Mouse (Mus musculus) midbrain, embryonic 16.5 days (tissue): ENCODE data around the gene Cnnm2. TPM values are rescaled to one million over a fixed set of nuclear protein-coding genes. Genes with fewer than 3 reads are reported as not detected.

Experiments used
- ATAC-seq: fragments of 200-750 bp; cut with Nextera tagmentation; 2 replicates; pipeline ENCODE4 v1.8.0; 2017; ENCODE audit warnings: moderate TSS enrichment
- H3K27ac ChIP-seq: fragments of 300-500 bp; sonication (generic); 2 replicates; pipeline ENCODE4 v1.5.1; 2014; ENCODE audit warnings: mild to moderate bottlenecking, low read length, mixed read lengths
- H3K27me3 ChIP-seq: fragments of 300-500 bp; sonication (generic); 2 replicates; pipeline ENCODE4 v1.6.1; 2014; ENCODE audit warnings: low read depth, low read length, mixed read lengths; ENCODE audit not compliant: control insufficient read depth, insufficient read depth
- H3K36me3 ChIP-seq: fragments of 300-500 bp; sonication (generic); 2 replicates; pipeline ENCODE4 v1.6.1; 2014; ENCODE audit warnings: mild to moderate bottlenecking, low read length, moderate library complexity, mixed read lengths; ENCODE audit not compliant: control insufficient read depth, insufficient read depth
- H3K4me1 ChIP-seq: fragments of 300-500 bp; sonication (generic); 2 replicates; pipeline ENCODE4 v1.6.1; 2014; ENCODE audit warnings: mild to moderate bottlenecking, low read length, mixed read lengths; ENCODE audit not compliant: control insufficient read depth, insufficient read depth
- H3K4me2 ChIP-seq: fragments of 300-500 bp; sonication (generic); 2 replicates; pipeline ENCODE4 v1.6.1; 2014; ENCODE audit warnings: mild to moderate bottlenecking, low read length, mixed read lengths
- H3K4me3 ChIP-seq: fragments of 300-500 bp; sonication (generic); 2 replicates; pipeline ENCODE4 v1.5.1; 2014; ENCODE audit warnings: low read depth, mild to moderate bottlenecking, low read length, moderate library complexity, mixed read lengths
- H3K9ac ChIP-seq: fragments of 300-500 bp; sonication (generic); 2 replicates; pipeline ENCODE4 v1.6.1; 2014; ENCODE audit warnings: low read depth, low read length, mixed read lengths
- H3K9me3 ChIP-seq: fragments of 300-500 bp; sonication (generic); replicated peaks from 2 replicates; pipeline ENCODE4 v1.6.1; 2014; ENCODE audit warnings: mild to moderate bottlenecking, low read length, mixed read lengths; ENCODE audit not compliant: control insufficient read depth, poor library complexity, severe bottlenecking
- WGBS: fragments of 180-500 bp; shearing (Covaris S2); extraction: QIAGEN DNeasy Blood & Tissue Kit; methylation state at CpG from one replicate; pipeline ENCODE4 v1.1.7; 2014; 5-methylcytosine and 5-hydroxymethylcytosine counted together
- polyA plus RNA-seq: library from polyadenylated mRNA; unstranded; fragments of >200 nt; fragmentation: Nextera tagmentation; extraction: Ambion mirVana; gene quantifications from 2 replicates; pipeline ENCODE4 v1.2.1, GENCODE M21; 2015

Cnnm2 gene
- polyA plus RNA-seq, 1 experiment from 2014 or later = 6.8 TPM

GRCm38 (mm10) chr19:46913626-46914025 lies 152.2 kb downstream of the Cnnm2 start:
- Histone ChIP-seq H3K4me1 (peaks cover 6% of the 10 kb centered on the region; the same call in 1 of the 2 replicates), H3K27ac (no peak overlapping the region), H3K9me3 (no peaks in the 10 kb centered on the region), H3K36me3 (no peaks in the 10 kb centered on the region), H3K27me3 (no peaks in the 10 kb centered on the region), H3K4me2 (no peak overlapping the region), H3K4me3 (no peak overlapping the region), H3K9ac (no peak overlapping the region)
- 95% methylated on average over 11 of the region's 11 CpGs for WGBS
- no peak for ATAC-seq

DNA sequence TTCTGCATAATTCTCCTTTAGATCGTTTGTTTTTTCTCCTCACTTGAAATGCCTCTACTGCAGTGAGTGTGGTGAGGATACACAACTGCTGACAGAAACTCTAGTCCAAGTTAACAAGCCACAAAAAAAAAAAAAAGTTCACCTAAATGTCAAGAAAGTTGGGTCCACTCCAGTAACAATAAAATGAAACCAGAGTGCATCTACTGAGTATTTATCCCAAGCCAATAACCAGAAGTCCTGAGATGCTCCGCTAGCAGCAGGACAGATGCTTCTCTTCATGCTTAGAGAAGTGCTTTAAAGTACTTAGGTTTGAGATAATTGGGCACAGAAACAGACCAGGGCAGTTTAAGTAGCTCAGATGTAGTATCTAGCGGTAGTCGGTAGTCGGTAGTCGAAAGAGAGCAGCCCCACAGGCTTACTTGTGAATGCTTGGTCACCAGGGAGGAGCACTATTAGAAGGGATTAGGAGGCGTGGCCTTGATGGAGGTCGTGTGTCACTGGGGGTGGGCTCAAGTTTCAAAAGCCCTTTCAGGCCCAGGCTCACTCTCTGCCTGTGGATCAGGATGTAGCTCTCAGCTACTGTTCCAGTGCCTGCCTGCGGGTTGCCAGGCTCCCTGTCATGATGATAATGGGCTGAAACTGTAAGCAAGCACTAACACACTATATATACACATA lies 154.1 kb downstream of the Cnnm2 start:
- Histone ChIP-seq H3K4me2 (no peak overlapping the region), H3K27me3 (no peaks in the 10 kb centered on the region)
- ATAC-seq = no peak

DNA sequence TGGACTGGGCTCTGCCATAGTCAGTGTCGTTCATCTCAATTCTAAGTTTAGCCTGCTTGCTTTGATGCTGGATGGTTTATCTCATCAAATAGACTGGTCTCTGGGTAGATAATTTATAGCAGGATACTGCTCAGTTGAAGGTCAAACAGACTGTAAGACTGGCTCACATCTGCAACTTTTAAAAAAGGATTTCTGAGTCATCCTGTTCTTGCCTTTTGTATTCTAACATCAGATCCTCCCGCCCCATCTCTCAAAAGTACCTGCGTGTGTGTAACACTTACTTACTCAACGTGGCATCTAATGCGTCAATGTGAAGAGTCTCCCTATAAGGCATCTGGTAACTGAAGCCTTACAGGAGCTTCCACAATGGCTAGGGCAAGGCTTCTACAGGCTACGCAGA lies 159.2 kb downstream of the Cnnm2 start:
- H3K27ac ChIP-seq = no peak overlapping the region
- H3K27me3 ChIP-seq = no peaks in the 10 kb centered on the region
- no peak overlapping the region for H3K9ac ChIP-seq
- H3K36me3 ChIP-seq = no peaks in the 10 kb centered on the region
- no peaks in the 10 kb centered on the region for H3K9me3 ChIP-seq
- no peak overlapping the region for H3K4me2 ChIP-seq
- H3K4me3 ChIP-seq = no peak overlapping the region
- H3K4me1 ChIP-seq = no peaks in the 10 kb centered on the region
- WGBS = 92% methylated on average over 6 of the region's 6 CpGs
- ATAC-seq = no peak

More for the DNA sequence above, 154.1 kb downstream of the Cnnm2 start:
- H3K36me3 ChIP-seq = no peaks in the 10 kb centered on the region
- 59% methylated on average over 9 of the region's 9 CpGs for WGBS
- no peaks in the 10 kb centered on the region for H3K9me3 ChIP-seq
- H3K4me1 ChIP-seq = no peaks in the 10 kb centered on the region
- no peak overlapping the region for H3K4me3 ChIP-seq
- H3K9ac ChIP-seq = no peak overlapping the region
- no peak overlapping the region for H3K27ac ChIP-seq

GRCm38 (mm10) chr19:46926357-46926756 lies 165.0 kb downstream of the Cnnm2 start:
- Histone ChIP-seq H3K4me1 (0 out of 2 replicates have a peak, but pooled peaks cover 5% of the 10 kb centered on the region), H3K4me2 (no peak overlapping the region), H3K27me3 (no peaks in the 10 kb centered on the region), H3K9ac (no peak overlapping the region), H3K36me3 (no peaks in the 10 kb centered on the region), H3K9me3 (no peaks in the 10 kb centered on the region), H3K27ac (no peak overlapping the region), H3K4me3 (no peak overlapping the region)
- no peak for ATAC-seq
- WGBS = 57% methylated on average over 4 of the region's 4 CpGs

- Histone ChIP-seq H3K27me3 (no peaks in the 10 kb centered on the region), H3K4me2 (no peak overlapping the region), H3K9me3 (no peaks in the 10 kb centered on the region), H3K27ac (no peak overlapping the region), H3K36me3 (no peaks in the 10 kb centered on the region), H3K4me3 (no peak overlapping the region), H3K4me1 (0 out of 2 replicates have a peak, but pooled peaks cover 5% of the 10 kb centered on the region), H3K9ac (no peak overlapping the region)
- 60% methylated on average over 5 of the region's 5 CpGs for WGBS
- ATAC-seq = no peak
These were observed 165.6 kb downstream of the Cnnm2 start for GRCm38 (mm10) chr19:46926951-46927350.

DNA sequence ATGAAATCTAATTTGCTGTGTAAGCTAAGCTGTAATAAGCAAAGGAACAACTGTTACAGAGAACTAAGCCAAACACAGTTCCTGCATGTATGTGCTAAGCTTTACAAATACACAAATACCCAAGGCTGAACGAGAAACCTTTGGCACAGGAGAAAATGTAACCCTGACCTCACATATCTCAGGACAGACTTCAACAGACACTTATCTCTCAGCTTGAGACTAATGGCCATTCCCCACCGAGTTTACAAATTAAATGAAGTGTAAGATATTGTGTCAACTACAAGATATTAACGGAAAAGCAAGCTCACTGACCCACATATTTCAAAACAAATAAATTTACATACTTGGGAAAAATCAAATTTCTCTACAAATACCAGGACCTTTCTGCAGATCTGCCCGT lies 166.7 kb downstream of the Cnnm2 start:
- Histone ChIP-seq H3K9ac (no peak overlapping the region), H3K9me3 (no peaks in the 10 kb centered on the region), H3K4me2 (no peak overlapping the region), H3K4me1 (0 out of 2 replicates have a peak, but pooled peaks cover 5% of the 10 kb centered on the region), H3K36me3 (no peaks in the 10 kb centered on the region), H3K27me3 (no peaks in the 10 kb centered on the region), H3K4me3 (no peak overlapping the region), H3K27ac (no peak overlapping the region)
- ATAC-seq = no peak
- WGBS = 71% methylated on average over 4 of the region's 4 CpGs

DNA sequence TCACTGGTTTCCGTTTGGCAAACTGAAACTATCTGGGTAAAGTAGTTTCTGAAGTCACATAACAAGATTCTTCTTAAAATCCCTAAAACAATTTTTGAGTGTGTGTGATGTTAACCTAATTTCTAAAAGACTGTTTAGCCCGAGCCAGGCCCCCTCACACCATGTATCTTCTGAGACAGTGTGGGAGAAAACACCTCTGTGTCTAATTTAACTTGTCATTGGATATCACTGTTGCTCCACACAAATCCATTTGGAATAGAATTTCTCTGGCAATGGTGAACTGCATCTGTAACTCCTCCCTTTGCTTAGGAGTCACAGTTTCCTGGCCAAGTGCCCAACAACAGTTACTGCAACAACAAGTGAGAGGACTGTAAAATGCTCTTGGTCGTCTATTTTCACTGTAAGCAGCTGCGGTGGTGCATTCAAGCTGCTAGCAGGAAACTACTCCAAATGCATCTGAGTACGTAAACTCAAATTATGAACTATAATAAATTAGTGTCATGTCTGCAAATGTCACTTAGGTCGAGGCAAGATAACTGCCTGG lies 167.7 kb downstream of the Cnnm2 start:
- Histone ChIP-seq H3K36me3 (no peaks in the 10 kb centered on the region), H3K9ac (no peak overlapping the region), H3K27me3 (no peaks in the 10 kb centered on the region), H3K4me1 (0 out of 2 replicates have a peak, but pooled peaks cover 5% of the 10 kb centered on the region), H3K27ac (no peak overlapping the region), H3K4me2 (no peak overlapping the region), H3K4me3 (no peak overlapping the region), H3K9me3 (no peaks in the 10 kb centered on the region)
- no peak for ATAC-seq
- 69% methylated on average over 6 of the region's 6 CpGs for WGBS

Other genes starting within 250 kb of the Cnnm2 start
- gene Arl3, start 188.4 kb upstream of the Cnnm2 start, polyA plus RNA-seq = 213 and 226 TPM in 2 replicates
- 9.7 and 12.8 TPM in 2 replicates for gene Sfxn2, start 188.2 kb upstream of the Cnnm2 start, polyA plus RNA-seq
- gene Wbp1l, start 162.5 kb upstream of the Cnnm2 start, polyA plus RNA-seq = 34.0 and 34.8 TPM in 2 replicates
- gene Cyp17a1, start 88.4 kb upstream of the Cnnm2 start, polyA plus RNA-seq = not detected in 2 replicates
- 24.6 and 27.6 TPM in 2 replicates for gene Borcs7, start 71.7 kb upstream of the Cnnm2 start, polyA plus RNA-seq
- gene As3mt, start 54.1 kb upstream of the Cnnm2 start, polyA plus RNA-seq = 35.6 and 38.1 TPM in 2 replicates